Mouse (Mus musculus) E14TG2a.4 (cell line): ENCODE measurements around the gene Gm4922.

Experiments used
- CTCF ChIP-seq: conservative IDR thresholded peaks from 2 replicates; pipeline ENCODE4 v1.5.1; 2014; ENCODE audit warnings: low read length
- NANOG ChIP-seq: IDR thresholded peaks from 2 replicates; pipeline ENCODE4 v1.6.1; 2014; ENCODE audit warnings: borderline replicate concordance, low read length, mixed read lengths
- POU5F1 ChIP-seq: IDR thresholded peaks from 2 replicates; pipeline ENCODE4 v1.6.1; 2014; ENCODE audit warnings: low read length, borderline replicate concordance

DNA sequence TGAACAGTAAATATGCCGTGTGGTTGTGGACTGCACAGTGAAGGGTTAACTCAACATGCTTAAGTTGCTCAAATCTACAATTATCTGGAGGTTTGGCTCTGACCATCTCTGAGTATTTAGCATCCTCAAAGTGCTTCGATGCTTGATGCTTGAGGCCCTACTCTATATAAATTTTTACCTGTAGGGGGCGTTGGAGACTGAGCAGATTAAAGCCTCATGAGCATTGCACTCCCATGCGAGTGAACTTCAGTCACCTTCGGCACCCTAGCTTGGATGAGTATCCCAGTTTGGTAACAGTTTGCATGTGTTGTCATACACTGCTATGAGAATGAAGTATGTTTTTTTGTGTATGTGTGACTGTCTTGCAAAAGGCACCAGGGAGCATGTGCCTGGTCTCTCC, 16.7 kb downstream of the Gm4922 start:
- peak; percentile 37; the same call in 1 of the 2 replicates for TF ChIP-seq CTCF
- no peak for TF ChIP-seq NANOG
- no peak for TF ChIP-seq POU5F1
